Mouse (Mus musculus) skeletal muscle tissue, adult 2 months (tissue): Measurements from ENCODE around the gene Wwox.
A peak's percentile ranks its signal among the peaks of the same experiment; 100 is the strongest.

Experiments used
- DNase-seq: peaks from one replicate; pipeline ENCODE4 v3.0.0-alpha.2; 2012; ENCODE audit warnings: low read depth, low spot score

Gene Wwox

DNA sequence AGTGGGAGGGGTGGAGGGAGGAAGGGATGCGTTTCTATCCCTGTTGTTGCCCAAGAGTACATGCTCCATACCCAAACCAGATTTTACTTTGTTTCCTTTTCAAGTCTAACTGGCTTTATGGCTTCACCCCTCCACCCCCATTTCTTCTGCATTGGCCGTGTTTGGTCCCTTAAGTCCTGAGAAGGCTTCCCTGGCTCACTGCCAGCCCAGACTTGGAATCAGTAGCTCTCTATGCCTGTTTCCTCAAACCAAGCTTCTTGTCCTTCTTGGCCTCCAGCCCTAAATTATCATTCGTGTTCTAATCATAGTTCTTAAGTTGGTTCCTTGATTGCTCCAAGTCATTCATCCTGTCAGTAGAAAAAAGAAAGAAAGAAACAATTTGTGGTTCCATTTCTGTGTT lies 777.3 kb downstream of the Wwox start:
- no peak for DNase-seq

DNA sequence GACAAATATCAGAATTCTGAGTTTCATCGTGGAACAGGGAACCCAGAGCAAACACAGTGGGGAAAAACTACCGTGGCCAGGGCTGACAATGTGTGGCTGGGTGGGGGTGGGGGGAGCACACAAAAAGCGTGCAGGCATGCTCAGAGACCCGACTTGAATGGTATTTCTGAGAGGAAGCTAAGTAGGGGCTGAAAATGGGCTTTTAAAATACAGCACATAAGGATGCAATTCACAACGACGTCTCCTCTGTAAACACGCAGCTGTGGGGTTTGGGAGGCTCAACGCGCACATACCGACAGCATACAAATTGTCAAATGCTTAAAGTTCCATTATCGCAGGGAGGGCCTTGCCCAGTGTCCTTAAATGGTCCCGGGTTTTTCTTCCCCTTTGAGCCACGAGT lies 783.1 kb downstream of the Wwox start:
- DNase-seq, result no peak

DNA sequence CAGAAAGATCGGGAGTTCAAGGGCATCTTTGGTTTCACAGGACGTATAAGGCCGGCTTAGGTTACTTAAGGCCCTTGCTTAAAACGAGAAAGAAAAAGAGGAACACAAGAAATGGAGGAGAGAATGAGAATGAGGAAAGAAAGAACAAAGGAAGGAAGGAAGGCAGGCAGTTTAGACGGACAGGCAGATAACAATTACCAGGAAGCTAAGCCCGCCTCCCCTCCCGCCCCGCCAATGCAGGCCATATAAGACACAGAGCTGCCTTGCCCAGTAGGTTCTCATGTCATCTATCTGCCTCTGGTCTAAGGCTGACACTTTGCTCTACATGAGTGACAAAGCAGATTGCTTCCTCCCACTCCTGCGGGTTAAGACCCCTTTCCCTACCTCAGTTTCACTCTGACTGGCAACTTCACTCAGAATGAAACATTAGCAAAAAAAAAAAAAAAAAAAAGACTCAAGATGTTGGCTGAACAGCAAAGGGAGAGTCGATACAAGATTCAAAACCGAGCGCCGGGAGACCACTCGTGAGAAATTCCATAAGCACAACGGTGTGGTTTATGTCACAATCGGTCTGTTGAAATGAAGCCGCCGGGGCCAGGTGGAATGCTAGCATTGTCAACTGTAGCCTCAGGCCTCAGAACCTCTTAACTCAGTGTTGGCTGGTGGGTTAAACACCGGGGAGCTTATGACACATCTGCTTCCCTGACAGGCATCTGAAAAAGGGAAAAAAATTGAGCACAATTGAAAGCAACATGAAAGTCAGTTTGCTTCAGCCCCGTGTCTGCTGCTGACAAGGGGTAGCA lies 787.5 kb downstream of the Wwox start:
- no peak for DNase-seq

DNA sequence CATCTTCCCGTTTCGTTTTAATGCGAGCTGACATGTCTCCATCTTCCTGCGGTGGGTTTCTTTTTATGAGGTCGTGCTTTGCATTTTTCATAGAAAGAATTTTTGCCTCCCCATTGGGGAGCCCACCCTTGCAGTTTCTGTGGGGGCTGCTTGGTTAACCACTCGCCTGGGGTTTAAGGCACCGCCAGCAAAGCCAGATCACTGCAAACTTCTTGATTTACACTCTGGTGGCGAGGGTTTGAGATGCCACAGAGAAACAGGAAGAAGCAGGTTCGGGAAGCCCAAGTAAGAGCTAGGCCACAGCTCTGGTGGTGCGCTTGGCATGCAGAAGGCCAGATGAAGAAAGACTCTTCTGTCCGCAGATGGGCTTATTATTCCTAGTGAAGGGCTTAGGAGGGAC lies 789.4 kb downstream of the Wwox start:
- DNase-seq, result no peak

DNA sequence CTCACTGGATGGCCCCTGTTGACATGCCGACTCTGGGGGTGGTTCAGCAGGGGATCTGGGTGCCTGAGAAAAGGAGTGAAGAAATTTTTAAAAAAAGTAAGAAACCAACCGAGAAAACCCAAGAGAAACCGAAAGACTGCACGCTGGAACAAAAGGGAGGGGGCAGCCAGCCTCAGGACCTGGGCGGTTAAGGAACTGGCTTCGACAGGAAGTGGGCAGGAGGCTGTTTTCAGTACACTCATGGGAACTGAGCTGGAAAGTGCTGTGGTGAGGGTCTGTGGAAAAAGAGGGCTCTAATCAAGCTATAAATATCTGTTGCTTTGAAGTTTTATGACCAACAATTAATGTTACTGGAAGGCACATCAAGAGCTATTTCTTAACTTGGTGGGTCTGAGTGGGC lies 794.6 kb downstream of the Wwox start:
- no peak for DNase-seq

DNA sequence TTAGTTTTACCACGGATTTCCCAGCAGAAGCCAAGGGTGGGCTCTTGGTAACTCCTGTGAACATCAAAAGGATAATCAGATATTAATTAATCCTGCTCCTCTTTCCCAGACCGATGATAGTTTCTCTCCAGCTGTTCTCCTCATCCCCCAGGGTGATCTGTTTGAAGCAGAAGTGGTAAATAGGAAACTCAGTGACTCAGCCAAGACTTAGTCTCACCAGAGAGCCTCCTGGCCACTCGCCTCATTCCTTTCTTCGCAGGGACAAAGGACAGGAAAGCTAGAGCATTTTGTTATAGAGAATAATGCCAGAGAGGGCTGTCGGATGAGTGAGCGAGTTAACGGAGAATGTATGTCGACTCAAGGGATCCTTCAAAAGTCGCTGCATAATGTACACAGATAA lies 798.1 kb downstream of the Wwox start:
- DNase-seq, result peak; percentile 25

DNA sequence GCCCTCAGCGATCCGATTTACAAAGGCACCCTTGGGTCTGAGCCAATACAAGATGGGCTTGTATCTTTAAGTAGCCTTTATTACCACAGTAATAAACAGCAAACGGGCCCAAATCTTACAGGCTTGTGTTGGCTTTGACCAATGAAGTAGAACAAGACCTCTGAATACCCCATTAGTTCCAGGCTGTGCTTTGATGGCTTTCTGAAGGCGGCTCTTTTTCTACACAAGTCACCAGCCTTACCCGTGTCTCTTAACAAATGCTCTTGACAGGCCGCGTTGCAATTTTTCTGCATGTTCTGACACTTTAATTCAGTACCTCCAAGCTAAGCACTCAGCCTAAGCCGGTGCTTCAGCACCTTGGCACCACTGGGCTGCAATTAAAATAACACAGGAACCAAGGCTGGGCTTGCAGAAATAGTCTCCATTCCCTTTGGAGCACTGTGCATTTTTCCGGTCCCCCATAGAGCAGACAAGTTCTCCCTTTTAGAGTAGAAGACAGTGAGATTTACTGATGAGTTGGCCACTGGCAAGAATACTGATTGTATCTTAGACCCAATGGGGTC lies 804.1 kb downstream of the Wwox start:
- DNase-seq, result no peak

DNA sequence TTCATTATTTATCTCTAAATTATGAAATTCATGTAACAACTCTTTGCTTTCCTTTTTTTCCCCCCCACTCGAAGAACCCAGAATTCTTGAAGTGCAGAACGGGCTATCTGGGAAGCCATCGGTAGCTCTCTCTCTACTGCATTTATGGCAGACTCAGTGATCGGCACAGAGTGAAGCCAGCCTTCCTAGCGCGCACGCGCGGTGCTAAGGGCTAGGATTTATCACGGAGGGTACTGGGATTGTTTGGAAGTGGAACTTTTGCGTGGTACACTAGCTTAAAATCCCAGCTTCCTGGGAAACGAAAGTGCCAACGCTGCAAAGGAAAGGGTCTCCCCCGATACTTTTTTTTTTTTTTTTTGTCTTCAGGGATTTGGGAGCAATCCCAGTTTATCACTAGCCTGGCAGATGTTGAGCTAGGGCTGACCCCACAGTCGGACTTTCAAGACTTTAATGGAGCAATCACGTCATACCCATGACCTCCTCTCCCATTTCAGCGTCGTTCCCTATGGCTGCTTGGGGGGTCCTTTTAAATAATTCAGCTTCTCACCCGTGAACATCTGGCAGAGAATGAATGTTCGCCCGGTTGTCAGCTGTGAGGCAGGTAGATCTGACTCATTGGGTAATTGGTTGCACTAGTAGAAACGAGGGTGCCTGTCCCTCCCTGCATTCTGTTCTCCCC lies 810.4 kb downstream of the Wwox start:
- DNase-seq, result no peak

DNA sequence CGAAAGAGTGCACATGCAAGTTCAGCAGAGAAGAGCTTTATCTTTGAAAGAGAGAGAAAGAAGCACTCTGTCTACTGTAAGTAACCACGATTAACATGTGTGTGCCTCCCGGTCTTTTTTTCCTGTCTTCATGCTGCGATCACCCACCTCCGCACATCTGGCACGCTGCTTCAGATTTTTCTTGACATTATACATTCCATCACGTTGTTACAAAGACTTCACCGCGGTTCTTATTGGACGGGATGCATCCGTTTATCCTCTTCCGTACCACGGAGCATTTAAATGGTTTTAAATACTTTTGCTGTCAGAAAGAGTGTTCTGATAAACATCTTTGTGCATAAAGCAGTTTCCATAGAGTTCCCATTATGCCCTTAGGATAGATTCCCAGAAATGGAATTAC lies 816.1 kb downstream of the Wwox start:
- DNase-seq, result no peak

DNA sequence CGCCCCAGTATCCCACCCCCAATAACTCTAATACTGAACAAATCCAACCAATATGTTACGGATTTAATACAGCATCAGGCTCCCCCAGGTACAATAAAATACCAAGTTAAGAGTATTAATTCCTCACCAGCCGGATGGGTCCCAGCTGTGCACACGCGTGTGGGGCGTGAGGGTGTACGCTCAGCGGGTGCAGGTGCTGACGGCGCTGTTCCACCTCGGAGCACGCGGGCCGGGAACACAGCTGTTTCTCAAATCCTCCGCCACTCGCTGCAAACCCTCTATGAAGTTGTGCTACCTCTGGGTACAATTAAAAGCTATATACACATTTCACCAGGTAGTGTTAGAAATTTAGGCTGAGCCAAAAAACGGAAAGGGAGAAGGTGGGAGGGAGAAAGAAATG lies 818.0 kb downstream of the Wwox start:
- no peak for DNase-seq

DNA sequence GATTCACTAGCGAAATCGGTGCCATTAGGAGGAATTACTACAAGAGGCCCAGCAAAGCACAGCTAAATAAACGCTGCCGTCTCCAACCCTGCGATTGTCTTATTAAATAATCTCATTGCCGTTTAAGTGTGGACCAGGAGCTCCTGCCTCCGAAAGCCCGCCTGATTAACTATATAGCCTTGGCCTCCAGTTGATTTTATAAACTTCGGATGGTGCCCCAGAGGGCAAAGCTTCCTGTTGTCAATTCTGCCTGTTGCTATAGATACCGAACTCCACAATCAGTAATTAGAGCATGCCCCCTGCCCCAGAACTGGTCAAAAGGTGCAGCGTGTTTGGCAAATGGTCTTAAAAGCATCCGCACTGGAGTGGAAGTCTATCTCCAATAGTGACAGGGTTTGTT lies 820.4 kb downstream of the Wwox start:
- DNase-seq, result no peak

DNA sequence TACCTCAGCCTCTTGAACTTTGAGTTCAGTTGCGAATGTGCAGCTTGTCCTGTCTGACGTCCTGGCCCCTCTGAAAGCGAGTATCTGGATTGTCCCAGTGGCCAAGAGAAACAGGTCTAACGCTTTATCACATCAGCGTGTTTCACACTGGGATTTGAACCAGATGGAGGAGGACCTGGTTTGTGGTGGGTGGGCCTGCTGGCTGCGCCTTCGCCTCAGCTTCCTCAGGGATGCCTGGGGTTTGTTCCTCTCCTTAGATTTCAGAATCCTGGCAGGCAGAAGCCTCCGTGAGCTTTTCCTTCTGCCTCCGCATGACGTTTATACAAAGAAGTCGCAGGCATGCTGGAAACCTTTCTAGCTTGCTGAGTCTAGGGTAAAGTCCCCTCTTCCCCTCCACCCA lies 827.7 kb downstream of the Wwox start:
- DNase-seq, result no peak

DNA sequence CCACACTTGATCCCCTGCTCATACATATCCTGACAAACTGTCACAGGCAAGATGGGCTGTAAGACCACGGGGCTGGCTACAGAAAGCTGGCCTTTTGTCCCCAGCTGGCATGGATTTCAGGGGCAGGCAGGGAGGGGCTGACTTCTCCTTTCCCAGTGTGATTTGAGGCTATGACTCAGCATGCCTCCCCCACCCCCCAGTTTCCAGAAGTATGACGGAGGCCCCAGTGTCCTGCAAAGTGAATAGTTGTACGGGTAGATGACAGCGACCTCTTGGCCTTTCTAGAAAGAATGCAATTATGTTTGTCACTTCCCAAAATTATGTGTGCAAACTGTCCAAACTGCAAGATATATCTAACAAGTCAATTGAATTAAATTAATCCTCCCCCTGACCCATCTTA lies 830.1 kb downstream of the Wwox start:
- no peak for DNase-seq

DNA sequence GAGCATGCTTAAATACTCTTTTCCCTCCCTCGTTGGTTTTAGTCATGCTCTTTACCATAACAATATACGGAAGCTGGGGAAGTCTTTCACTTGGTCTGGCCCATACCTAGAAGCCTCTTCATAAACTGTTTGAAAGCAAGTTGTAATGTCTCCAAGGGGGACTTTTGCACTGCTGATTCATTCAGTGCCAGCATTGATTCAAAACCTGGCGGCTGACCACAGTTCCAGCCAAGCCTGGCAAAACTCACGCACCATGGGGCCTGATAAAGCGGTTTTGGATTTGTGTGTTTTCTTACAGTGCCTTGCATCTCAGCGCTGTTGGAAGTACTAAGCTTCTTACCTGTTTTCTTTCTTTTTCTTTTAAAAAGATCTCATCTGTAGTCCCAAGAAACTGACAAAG lies 834.5 kb downstream of the Wwox start:
- DNase-seq, result no peak

DNA sequence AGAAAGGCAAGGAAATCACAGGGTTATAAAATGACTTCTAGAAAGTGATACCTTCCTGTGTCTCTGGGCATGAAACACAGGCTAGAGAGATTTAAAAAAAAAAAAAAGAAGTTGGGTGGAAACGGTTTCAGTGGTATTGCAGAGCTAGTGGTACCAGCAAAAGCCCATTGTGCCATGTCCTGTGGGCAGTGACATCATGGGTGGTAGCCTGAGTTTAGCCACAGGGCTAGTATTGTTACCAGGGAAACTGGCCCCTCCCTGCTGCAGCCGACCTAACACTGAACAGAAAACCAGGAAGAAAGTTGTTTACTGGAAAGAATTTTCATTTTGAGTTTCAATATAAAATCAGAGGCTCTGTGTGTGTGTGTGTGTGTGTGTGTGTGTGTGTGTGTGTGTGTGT lies 836.8 kb downstream of the Wwox start:
- DNase-seq, result no peak

DNA sequence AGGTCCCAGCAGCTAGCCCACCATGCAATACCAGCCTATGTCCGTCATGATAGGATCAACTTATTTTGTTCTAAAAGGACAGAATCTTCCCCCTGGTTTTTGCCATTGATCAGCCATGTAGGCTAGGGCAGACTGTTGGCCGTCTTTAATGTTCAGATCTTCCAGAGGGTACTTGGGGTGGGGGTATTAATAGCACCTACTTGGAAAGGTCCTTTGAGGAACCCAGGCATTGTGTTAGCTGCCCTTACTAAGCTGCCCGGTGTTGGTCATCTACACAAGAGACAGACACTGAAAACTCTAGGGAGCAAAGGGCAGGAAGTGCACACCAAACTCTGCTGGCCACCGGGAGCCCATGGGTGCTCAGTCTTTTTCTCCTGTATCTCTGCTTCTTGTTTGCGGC lies 838.8 kb downstream of the Wwox start:
- no peak for DNase-seq

DNA sequence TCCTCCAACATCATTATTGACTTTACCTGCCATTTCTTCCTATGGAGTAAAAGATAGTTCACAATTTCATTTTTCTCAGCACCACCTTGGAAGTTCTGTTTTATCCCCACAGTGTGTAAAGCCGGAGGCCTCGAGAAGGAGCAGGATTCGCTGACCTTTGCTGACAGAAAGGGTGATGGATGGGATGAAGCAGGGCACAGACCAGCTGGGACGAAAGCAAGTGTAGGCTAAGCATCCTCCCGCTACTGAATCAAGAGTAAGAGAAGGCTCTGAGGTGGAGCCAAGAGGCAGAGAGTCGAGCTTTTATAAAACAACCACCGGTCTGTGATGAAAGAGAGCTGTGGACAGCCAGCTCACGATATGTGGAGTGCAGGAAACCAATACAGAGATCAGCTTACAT lies 850.8 kb downstream of the Wwox start:
- DNase-seq, result no peak

DNA sequence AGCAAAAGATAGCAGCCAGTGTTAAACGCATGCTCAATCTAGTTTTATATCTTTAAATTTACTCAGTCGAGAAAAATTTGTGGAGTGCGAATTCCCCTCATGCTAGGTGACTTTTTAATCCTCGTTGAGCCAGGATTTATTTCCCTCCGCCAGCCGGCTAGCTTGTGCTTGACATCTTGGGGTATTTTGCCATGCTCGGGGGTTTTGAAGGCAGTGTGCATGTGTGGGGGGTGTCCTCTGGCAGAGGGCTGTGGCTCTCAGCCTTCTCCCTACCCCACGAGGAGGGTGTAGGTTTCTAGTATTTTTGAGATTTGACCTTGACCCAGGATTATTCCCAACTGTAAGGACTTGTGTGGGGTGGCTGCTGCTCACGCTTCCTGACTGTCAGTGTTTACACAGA lies 857.3 kb downstream of the Wwox start:
- DNase-seq, result no peak

DNA sequence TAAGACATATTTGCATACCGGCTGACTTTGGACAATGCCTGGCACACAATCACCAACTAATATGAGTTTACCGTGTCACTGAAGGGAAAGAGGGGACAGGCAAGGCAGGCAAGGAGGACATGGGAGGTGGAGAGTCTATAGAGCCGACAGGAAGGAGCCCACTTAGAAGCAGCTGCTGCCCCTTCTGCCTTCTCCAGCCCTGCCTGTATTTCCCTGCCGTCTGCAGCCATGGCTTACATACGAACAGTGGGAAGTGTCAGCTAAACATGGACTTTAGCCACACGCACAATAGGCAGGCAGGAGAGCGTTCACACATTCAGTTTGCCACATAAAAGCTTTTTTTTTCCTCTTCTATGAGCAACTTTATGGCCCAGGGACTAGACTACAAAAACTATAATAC lies 863.0 kb downstream of the Wwox start:
- no peak for DNase-seq

DNA sequence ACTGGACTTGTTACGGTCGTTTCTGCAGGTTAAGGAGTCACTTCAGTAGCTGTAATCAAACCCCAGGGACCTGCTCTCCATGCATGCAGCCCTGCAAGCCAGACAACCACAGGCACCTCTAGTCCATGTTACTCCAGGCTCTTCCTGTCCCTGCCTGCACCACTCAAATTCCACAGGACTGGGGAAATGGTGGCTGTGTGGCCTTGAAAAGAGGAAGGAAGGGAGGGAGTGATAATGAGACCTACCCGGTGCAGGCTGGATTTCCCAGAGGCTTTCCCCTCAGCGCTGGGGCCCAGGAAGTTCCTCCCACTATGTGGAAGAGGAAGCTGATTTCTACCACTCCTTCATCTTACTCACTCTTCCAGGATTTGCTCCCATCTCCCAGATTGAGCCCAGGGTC lies 868.0 kb downstream of the Wwox start:
- DNase-seq, result no peak

DNA sequence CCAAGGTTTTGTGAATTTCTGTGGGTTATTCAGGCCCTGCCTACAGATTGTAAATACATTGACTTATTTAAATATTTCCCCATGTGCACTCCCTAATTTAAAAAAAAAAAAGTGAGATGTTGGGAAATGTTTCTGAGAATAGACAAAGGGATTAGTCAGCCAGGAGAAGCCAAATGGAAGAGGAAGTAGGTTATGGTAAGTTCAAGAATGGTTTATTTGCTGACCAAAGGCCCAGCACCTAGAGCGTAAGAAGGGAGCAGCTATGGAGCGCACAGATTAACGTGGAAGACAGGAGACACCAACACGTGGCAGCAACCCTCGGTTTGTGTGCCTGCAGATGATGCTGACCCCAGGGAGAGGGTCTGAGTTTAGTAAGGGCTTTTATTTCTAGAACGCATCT lies 871.5 kb downstream of the Wwox start:
- no peak for DNase-seq

DNA sequence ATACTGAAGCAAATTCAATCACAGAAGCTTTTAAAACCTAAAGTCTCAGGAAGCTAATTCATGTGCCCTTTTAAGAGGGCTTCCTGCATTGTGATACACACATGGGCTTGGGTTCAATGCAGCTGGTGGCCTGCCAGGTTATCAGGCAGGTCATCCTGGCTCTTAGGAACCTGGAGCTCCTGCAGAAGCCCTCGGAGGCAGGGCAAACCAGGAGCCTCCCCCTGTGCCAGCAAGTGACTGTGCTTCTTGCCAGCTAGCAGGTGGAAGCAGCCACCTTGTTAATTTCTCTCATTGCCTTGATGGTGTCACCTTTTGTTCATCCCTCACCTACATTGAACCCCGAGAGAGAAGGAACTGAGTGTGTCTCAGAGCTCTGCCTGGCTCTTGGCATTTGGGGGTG lies 872.9 kb downstream of the Wwox start:
- DNase-seq, result no peak

DNA sequence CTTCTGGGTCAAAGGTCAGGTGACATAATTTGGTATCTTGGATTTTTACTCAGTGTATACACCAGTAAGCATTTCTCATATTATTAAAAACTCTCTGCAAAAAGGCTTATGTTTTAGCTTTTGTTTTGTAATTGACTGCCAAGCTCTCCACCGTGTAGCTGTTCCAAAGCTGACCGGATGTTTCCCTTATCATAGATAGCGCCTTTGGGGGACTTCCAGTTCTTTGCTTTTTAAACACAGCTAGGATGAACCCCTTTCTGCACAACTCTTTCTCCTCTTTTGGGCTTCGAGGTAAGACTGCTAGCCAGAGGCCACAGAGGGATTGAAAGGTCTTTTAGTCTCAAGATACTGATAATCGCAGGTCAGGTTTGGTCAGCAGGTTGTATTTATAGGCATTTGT lies 883.0 kb downstream of the Wwox start:
- no peak for DNase-seq
